Mouse (Mus musculus) heart, adult 2 months (tissue): ENCODE results near the gene Tigd3.

Experiments used
- CTCF ChIP-seq: fragments of 200-600 bp; IDR thresholded peaks from 2 replicates; pipeline ENCODE4 v1.8.1; 2022; ENCODE audit warnings: antibody characterized with exemption, mild to moderate bottlenecking, moderate library complexity
- EP300 ChIP-seq: fragments of 200-500 bp; IDR thresholded peaks from 2 replicates; pipeline ENCODE4 v1.6.1; 2011; ENCODE audit warnings: low read depth, low read length, control low read depth; ENCODE audit not compliant: insufficient read depth

- TF ChIP-seq CTCF (no peak), EP300 (no peak)
Measured at GRCm38 (mm10) chr19:5874391-5874968, 19.5 kb downstream of the Tigd3 start.
